Mouse (Mus musculus) kidney, embryonic 15.5 days (tissue): Measurements from ENCODE around the gene Foxo6. TPM values are rescaled to one million over a fixed set of nuclear protein-coding genes. Genes with fewer than 3 reads are reported as not detected.

Source experiments
- ATAC-seq: fragments of 200-750 bp; cut with Nextera tagmentation; replicated peaks from 2 replicates; pipeline ENCODE4 v1.8.0; 2017; ENCODE audit warnings: moderate TSS enrichment; ENCODE audit not compliant: low FRiP score
- H3K27ac ChIP-seq: fragments of 300-500 bp; sonication (generic); 2 replicates; pipeline ENCODE4 v1.5.1; 2015; ENCODE audit warnings: mild to moderate bottlenecking, inconsistent platforms
- H3K27me3 ChIP-seq: fragments of 300-500 bp; sonication (generic); 2 replicates; pipeline ENCODE4 v1.6.1; 2015; ENCODE audit warnings: inconsistent platforms
- H3K36me3 ChIP-seq: fragments of 300-500 bp; sonication (generic); 2 replicates; pipeline ENCODE4 v1.6.1; 2015; ENCODE audit warnings: inconsistent platforms
- H3K4me1 ChIP-seq: fragments of 300-500 bp; sonication (generic); 2 replicates; pipeline ENCODE4 v1.6.1; 2015; ENCODE audit warnings: inconsistent platforms
- H3K4me2 ChIP-seq: fragments of 300-500 bp; sonication (generic); 2 replicates; pipeline ENCODE4 v1.6.1; 2015; ENCODE audit warnings: moderate library complexity, mild to moderate bottlenecking, inconsistent platforms
- H3K4me3 ChIP-seq: fragments of 300-500 bp; sonication (generic); replicated peaks from 2 replicates; pipeline ENCODE4 v1.5.1; 2015; ENCODE audit warnings: mild to moderate bottlenecking, inconsistent platforms
- H3K9ac ChIP-seq: fragments of 300-500 bp; sonication (generic); 2 replicates; pipeline ENCODE4 v1.6.1; 2015; ENCODE audit warnings: mild to moderate bottlenecking, inconsistent platforms
- H3K9me3 ChIP-seq: fragments of 300-500 bp; sonication (generic); replicated peaks from 2 replicates; pipeline ENCODE4 v1.6.1; 2016; ENCODE audit warnings: inconsistent platforms
- WGBS: fragments of 180-500 bp; shearing (Covaris S2); methylation state at CpG from one replicate; pipeline ENCODE4 v1.1.7; 2015; ENCODE audit warnings: mixed read lengths; 5-methylcytosine and 5-hydroxymethylcytosine counted together
- polyA plus RNA-seq: library from polyadenylated mRNA; unstranded; fragments of >200 nt; fragmentation: Nextera tagmentation; extraction: Ambion mirVana; gene quantifications from 2 replicates; pipeline ENCODE4 v1.2.1, GENCODE M21; 2015

Gene Foxo6
- polyA plus RNA-seq, 1 experiment from 2014 or later = 0.13 TPM

DNA sequence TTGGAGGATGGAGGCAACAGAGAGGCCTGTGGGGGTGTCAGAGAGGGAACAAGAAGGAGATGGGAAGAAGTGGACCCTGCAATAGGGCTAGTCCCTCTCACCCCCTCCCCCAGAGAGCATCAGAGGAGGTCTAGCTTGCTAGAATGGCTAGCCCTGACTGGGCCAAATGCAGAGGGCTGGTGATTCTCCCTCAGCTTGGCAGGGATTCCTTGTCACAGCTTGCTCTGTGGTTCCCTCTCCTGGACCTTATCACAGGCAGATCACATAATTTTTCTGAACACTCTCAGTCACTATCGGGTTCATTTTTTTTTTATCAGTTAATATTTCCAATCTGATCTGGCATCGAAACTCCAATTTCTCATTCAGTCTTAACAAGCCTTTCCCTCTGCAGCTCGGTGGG, 46.0 kb downstream of the Foxo6 start:
- no peak overlapping the region for H3K27ac ChIP-seq
- no peak for ATAC-seq
- H3K9ac ChIP-seq = no peak overlapping the region
- no peaks in the 10 kb centered on the region for H3K36me3 ChIP-seq
- no peak overlapping the region for H3K4me3 ChIP-seq
- H3K9me3 ChIP-seq = no peaks in the 10 kb centered on the region
- 70% methylated on average over 3 of the region's 3 CpGs for WGBS
- no peak overlapping the region for H3K4me2 ChIP-seq
- peaks cover 51% of the 10 kb centered on the region for H3K27me3 ChIP-seq
- peaks cover 7% of the 10 kb centered on the region for H3K4me1 ChIP-seq

DNA sequence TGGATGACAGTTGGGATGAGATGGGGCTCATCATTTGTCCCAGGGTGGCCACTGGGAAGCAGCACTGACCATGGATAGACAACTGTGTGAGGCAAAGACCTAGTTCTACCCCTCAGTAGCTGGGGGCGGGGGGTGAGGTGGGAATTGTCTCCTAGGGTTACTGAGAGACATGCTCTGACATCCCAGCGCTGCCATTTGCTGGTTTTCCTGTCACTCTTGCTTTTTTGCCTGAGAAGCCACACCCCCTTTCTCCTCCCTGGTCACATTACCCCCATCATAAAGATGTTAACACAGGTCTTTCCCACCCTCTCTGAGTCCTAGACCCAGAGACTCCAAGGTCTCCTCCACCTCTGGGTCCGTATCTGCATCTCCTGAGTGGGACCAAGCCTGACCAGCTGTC, 47.7 kb downstream of the Foxo6 start:
- Histone ChIP-seq H3K27ac (no peak overlapping the region), H3K4me1 (peaks cover 7% of the 10 kb centered on the region), H3K9ac (no peak overlapping the region), H3K27me3 (peaks cover 47% of the 10 kb centered on the region), H3K4me2 (no peak overlapping the region), H3K9me3 (no peaks in the 10 kb centered on the region), H3K36me3 (no peaks in the 10 kb centered on the region), H3K4me3 (no peak overlapping the region)
- no peak for ATAC-seq
- 59% methylated on average over 3 of the region's 3 CpGs for WGBS

DNA sequence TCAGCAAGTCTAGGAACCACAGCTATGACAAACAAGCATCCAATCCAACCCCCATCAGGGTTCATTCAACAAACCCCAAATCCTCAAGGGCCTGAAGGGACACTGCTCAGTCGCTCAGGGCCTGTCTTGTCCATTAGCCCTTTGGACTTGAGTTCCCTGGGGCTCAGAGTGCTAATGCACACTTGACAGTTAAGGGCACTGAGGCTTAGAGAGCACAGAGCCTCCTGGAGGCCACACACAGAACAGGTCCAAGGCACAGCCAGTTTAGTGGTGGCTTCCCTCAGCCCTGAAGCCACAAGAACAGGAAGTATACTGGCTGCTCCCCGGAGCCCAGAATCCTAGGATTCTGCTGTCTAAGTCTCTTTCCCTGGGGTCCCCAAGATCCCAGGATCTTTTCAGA, 53.9 kb downstream of the Foxo6 start:
- 54% methylated on average over 2 of the region's 2 CpGs for WGBS
- Histone ChIP-seq H3K4me1 (peaks cover 19% of the 10 kb centered on the region), H3K9me3 (no peaks in the 10 kb centered on the region), H3K27ac (no peak overlapping the region), H3K36me3 (no peaks in the 10 kb centered on the region), H3K27me3 (peaks cover 15% of the 10 kb centered on the region; the same call in 1 of the 2 replicates), H3K4me2 (no peak overlapping the region), H3K9ac (no peak overlapping the region), H3K4me3 (no peak overlapping the region)
- no peak for ATAC-seq

DNA sequence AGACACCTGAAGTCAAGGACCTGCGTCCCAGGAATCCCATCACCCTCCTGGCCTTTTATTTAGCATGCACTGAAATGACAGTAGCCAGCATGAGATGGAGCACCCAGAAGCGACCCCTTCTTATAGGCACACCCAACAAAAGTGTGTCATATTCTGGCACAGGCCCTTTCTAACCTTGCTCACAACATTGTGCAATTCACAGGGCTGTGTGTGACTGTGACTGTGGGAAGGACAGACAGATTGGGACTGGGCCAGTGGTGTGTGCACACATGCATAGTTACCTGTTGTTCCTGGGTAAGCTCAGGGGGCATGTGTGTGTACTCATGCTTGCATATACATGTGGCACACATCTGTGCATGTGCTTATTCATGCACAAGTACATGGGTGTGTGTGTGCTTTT, 54.6 kb downstream of the Foxo6 start:
- no peaks in the 10 kb centered on the region for H3K9me3 ChIP-seq
- H3K9ac ChIP-seq = no peak overlapping the region
- H3K4me1 ChIP-seq = peaks cover 19% of the 10 kb centered on the region
- ATAC-seq = peak; percentile 10; the same call in 1 of the 2 replicates
- WGBS = 82% methylated on average over 2 of the region's 2 CpGs
- H3K27ac ChIP-seq = no peak overlapping the region
- H3K27me3 ChIP-seq = peaks cover 13% of the 10 kb centered on the region; the same call in 1 of the 2 replicates
- no peak overlapping the region for H3K4me3 ChIP-seq
- no peak overlapping the region for H3K4me2 ChIP-seq
- no peaks in the 10 kb centered on the region for H3K36me3 ChIP-seq

DNA sequence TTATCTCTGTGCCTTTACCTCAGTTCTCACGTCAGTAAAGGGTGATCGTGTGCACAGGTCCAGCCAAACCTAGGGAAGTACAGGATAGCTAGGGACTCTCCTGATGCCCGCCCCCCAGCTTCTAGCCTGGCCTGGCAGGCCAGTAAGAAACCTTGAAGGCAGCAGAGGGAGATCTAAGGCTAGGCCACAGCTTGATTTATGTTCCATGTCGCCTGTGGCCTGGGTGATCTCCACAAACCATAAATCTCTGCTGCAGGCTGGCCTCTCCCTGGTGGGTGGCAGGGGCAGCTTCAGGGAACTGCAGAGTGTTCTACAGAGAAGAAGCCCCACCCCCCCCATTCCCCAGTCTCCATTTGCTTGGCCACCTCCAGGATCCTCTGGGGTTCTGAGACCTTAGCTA, 55.2 kb downstream of the Foxo6 start:
- Histone ChIP-seq H3K27me3 (peaks cover 10% of the 10 kb centered on the region; the same call in 1 of the 2 replicates), H3K36me3 (no peaks in the 10 kb centered on the region), H3K4me2 (no peak overlapping the region), H3K9me3 (no peaks in the 10 kb centered on the region), H3K9ac (no peak overlapping the region), H3K27ac (no peak overlapping the region), H3K4me3 (no peak overlapping the region), H3K4me1 (peaks cover 19% of the 10 kb centered on the region)
- 17% methylated on average over 4 of the region's 4 CpGs for WGBS
- peak; percentile 79 for ATAC-seq

DNA sequence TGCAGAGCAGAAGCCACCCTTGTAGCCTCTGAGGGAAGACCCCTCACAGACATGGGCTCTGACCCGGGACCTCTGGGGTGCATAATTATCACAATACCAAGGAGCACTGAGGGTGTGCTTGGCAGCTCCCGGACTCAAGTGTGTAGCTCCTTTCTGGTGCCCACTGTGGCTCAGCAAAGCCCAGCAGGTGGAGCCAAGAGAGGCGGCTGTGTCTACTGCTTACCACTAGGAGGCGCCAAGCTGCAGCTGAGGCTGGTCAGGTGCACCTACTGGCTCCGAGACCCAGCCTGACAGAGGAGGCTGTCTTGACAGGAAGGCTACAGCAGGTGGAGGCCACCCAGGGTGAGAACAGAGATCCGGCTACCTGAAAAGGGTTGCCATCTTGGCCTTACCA, 56.9 kb downstream of the Foxo6 start:
- no peak; the same call in 1 of the 2 replicates for ATAC-seq
- no peak overlapping the region for H3K4me2 ChIP-seq
- H3K4me3 ChIP-seq = no peak overlapping the region
- no peaks in the 10 kb centered on the region for H3K36me3 ChIP-seq
- H3K9ac ChIP-seq = no peak overlapping the region
- peaks cover 19% of the 10 kb centered on the region for H3K4me1 ChIP-seq
- 15% methylated on average over 6 of the region's 6 CpGs for WGBS
- H3K27me3 ChIP-seq = peaks cover 7% of the 10 kb centered on the region; the same call in 1 of the 2 replicates
- H3K27ac ChIP-seq = no peak overlapping the region
- H3K9me3 ChIP-seq = no peaks in the 10 kb centered on the region

DNA sequence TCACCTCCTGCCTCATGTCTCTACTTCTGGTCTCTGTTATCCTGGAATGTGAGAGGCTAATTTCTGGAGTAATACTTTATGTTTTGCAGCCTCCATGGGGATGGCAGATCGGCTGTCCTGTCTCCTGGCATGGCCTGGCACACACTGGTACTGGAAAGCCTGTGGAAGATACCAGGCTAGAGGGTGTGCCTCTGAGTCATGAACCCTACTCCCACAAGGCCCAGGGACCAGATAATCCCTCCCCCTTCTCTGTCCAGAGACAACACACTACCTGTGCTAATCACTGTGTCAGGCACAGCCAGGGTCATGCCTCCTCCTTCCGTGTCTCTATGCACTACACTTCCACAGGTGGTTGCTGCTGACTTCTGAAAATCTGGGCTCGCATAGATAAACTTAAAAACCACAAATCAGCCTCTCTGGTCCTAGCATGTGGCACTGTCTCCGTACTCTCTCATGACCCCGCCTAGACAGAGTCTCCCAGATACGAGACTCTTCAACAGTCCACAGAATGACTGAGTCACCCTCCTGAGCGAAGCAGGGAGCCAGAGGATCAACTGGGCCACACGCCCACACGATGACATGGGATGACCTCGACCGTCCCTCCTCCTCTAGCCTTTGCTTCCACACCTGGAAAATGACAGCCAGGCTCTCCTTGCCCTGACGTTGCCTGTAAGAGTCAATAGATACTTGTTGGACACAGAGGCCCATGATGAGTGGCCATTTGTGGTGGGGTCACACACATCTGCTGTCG, 57.5 kb downstream of the Foxo6 start:
- Histone ChIP-seq H3K27me3 (peaks cover 7% of the 10 kb centered on the region; the same call in 1 of the 2 replicates), H3K9ac (no peak overlapping the region), H3K4me2 (no peak overlapping the region), H3K27ac (no peak overlapping the region), H3K4me3 (no peak overlapping the region), H3K4me1 (peaks cover 19% of the 10 kb centered on the region), H3K9me3 (no peaks in the 10 kb centered on the region), H3K36me3 (no peaks in the 10 kb centered on the region)
- 68% methylated on average over 13 of the region's 13 CpGs for WGBS
- ATAC-seq = no peak

DNA sequence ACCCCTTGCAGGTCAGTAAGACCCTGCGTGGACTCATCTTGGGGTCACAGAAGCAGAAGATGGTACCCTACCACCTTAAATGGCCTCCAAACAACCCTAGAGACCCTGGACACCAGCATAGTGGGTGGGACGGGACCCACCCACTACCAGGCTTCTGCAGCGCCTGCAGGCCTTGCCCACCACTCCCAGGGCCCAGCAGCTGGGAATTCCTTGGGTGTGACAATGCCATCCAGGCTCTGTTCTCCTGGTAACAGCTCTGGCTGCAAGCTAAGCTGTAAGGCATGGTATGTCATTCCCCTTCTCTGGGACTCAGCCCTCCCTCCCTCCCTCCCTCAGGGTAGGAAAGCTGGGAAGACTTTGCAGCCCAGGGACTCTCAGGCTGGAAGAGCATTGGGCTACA, 58.5 kb downstream of the Foxo6 start:
- Histone ChIP-seq H3K9ac (no peak overlapping the region), H3K9me3 (no peaks in the 10 kb centered on the region), H3K27me3 (peaks cover 7% of the 10 kb centered on the region; the same call in 1 of the 2 replicates), H3K4me3 (no peak overlapping the region), H3K4me2 (no peak overlapping the region), H3K27ac (no peak overlapping the region), H3K4me1 (peaks cover 19% of the 10 kb centered on the region), H3K36me3 (no peaks in the 10 kb centered on the region)
- 93% methylated on average over 3 of the region's 3 CpGs for WGBS
- ATAC-seq = no peak

DNA sequence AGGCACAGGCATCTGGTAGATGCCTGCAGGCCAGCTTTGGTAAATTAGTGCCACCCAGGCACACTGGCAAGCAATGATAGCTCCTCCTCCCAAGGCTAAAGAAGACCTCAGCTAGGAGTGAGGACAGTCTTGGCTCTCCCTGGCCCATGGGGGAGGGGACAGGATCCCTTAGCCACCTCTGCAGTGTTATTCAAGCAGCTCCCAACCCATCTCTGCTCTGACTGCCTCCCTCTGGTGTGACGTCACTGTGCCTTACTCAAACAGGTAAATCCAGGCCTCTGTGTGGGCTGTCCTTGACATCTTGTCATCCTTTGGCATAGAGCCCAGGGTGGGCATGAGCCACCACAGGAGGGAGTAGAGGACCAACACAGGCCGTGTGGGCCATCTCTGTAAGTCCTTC, 59.9 kb downstream of the Foxo6 start:
- Histone ChIP-seq H3K9me3 (no peaks in the 10 kb centered on the region), H3K27ac (no peak overlapping the region), H3K4me2 (no peak overlapping the region), H3K4me3 (no peak overlapping the region), H3K9ac (no peak overlapping the region), H3K36me3 (no peaks in the 10 kb centered on the region), H3K27me3 (peaks cover 7% of the 10 kb centered on the region; the same call in 1 of the 2 replicates), H3K4me1 (peaks cover 20% of the 10 kb centered on the region)
- no peak for ATAC-seq
- 44% methylated on average over 2 of the region's 2 CpGs for WGBS

DNA sequence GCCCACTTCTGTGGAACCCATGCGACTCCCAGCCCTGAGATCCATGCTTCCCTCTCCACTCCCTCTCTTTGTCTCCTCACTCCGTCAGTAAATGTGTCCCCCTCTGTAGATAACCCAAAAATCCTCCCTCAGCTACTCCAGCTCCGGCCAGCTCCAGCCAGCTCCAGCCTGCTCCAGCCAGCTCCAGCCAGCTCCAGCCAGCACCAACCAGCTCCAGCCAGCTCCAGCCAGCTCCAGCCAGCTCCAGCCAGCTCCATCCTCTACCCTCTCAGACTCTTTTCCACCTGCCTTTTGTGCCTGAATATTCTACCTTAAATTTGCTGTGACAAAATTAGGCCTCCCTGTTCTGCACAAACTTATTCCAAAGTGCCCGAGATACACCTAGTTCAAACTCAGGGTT, 60.5 kb downstream of the Foxo6 start:
- WGBS = 75% methylated on average over 4 of the region's 4 CpGs
- Histone ChIP-seq H3K27ac (no peak overlapping the region), H3K27me3 (peaks cover 7% of the 10 kb centered on the region; the same call in 1 of the 2 replicates), H3K4me2 (no peak overlapping the region), H3K4me1 (peaks cover 14% of the 10 kb centered on the region), H3K36me3 (no peaks in the 10 kb centered on the region), H3K9ac (no peak overlapping the region), H3K9me3 (no peaks in the 10 kb centered on the region), H3K4me3 (no peak overlapping the region)
- no peak for ATAC-seq

DNA sequence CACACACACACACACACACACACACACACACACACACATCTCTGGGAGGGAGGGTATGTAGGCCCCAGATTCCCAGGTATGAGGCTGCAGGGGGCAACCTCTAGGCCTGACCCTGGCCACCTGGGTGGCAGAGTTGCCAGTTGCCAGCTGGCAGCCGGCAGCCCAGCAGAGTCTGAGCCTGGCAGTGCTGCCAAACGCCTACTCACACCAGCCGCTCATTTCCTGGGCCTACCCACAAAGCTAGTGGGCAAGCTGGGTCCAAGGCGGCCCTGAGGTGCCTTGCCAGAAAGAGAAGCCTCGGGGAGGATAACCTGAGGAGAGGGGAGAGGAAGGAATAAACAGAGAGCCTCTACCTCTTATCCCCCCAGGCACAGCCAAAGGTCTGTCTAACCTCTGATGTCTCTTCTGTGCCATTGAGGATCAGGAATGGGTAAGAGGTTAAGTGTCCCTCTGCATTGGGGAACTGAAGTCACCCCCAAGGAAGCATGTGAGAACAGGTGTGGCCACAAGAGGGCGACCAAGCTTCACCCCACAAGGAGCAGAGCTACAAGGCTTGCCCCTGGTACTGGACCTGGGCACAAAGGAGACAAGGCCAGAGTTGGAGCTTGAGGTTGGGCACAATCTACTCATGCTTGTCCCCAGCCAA, 61.9 kb downstream of the Foxo6 start:
- H3K9me3 ChIP-seq = no peaks in the 10 kb centered on the region
- H3K4me1 ChIP-seq = 0 out of 2 replicates have a peak, but pooled peaks cover 4% of the 10 kb centered on the region
- H3K4me3 ChIP-seq = no peak overlapping the region
- no peak for ATAC-seq
- no peaks in the 10 kb centered on the region for H3K36me3 ChIP-seq
- no peak overlapping the region for H3K4me2 ChIP-seq
- no peak overlapping the region for H3K9ac ChIP-seq
- WGBS = 63% methylated on average over 6 of the region's 6 CpGs
- H3K27ac ChIP-seq = no peak overlapping the region
- no peaks in the 10 kb centered on the region for H3K27me3 ChIP-seq

DNA sequence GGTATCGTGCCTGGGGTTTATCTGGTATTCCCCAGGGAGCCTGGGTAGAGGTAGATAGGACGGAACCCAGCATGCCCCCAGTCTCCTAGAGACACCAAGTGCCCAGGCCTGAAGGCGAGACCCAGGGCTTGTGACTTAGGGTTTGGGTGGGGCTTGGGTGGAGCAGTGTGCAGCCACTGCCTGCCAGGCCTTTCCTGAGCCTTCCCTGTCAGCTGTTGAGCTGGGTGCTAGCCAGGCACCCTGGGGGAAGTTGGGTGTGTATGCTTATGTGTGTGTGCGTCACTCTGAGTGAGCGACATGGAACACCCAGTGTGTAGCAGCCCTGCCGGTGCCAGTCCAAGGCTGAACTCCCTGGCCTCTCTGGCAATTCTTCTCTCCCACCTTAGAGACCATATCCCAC, 63.3 kb downstream of the Foxo6 start:
- Histone ChIP-seq H3K9me3 (no peaks in the 10 kb centered on the region), H3K4me2 (no peak overlapping the region), H3K4me1 (0 out of 2 replicates have a peak, but pooled peaks cover 4% of the 10 kb centered on the region), H3K27me3 (no peaks in the 10 kb centered on the region), H3K9ac (no peak overlapping the region), H3K4me3 (no peak overlapping the region), H3K36me3 (no peaks in the 10 kb centered on the region), H3K27ac (no peak overlapping the region)
- ATAC-seq = no peak
- WGBS = 89% methylated on average over 6 of the region's 6 CpGs
